Mouse (Mus musculus) neural tube, embryonic 10.5 days (tissue): Measurements from ENCODE around the gene Mpzl3.

Source experiments
- DNase-seq: peaks from one replicate; pipeline ENCODE4 v3.0.0-alpha.2; 2017; ENCODE audit warnings: low spot score; ENCODE audit errors: extremely low spot score

Gene Mpzl3

GRCm38 (mm10) chr9:45097877-45098276, 42.9 kb downstream of the Mpzl3 start:
- DNase-seq, result no peak

- DNase-seq, result no peak
Observed at GRCm38 (mm10) chr9:45098426-45098825, 43.4 kb downstream of the Mpzl3 start.

GRCm38 (mm10) chr9:45102528-45102927, 47.5 kb downstream of the Mpzl3 start:
- DNase-seq, result no peak

GRCm38 (mm10) chr9:45103211-45103979, 48.4 kb downstream of the Mpzl3 start:
- no peak for DNase-seq

GRCm38 (mm10) chr9:45105596-45106374, 50.8 kb downstream of the Mpzl3 start:
- DNase-seq, result no peak

GRCm38 (mm10) chr9:45115706-45116105, 60.7 kb downstream of the Mpzl3 start:
- DNase-seq, result peak; percentile 62

GRCm38 (mm10) chr9:45116819-45117218, 61.8 kb downstream of the Mpzl3 start:
- DNase-seq, result no peak

GRCm38 (mm10) chr9:45117741-45118431, 62.9 kb downstream of the Mpzl3 start, which contains the start of gene Scn2b:
Scn2b (plus strand) TSS chr9:45117782.
- DNase-seq, result peak; percentile 66

- DNase-seq, result no peak
Observed at GRCm38 (mm10) chr9:45118552-45118951, 63.6 kb downstream of the Mpzl3 start.

- DNase-seq, result no peak
Observed at GRCm38 (mm10) chr9:45119316-45119953, 64.4 kb downstream of the Mpzl3 start.

- DNase-seq, result no peak
Observed at GRCm38 (mm10) chr9:45119954-45120530, 65.1 kb downstream of the Mpzl3 start.

GRCm38 (mm10) chr9:45120567-45120966, 65.6 kb downstream of the Mpzl3 start:
- DNase-seq, result no peak

- DNase-seq, result no peak
Observed at GRCm38 (mm10) chr9:45121001-45121400, 66.0 kb downstream of the Mpzl3 start.

- peak; percentile 78 for DNase-seq
Observed at GRCm38 (mm10) chr9:45121769-45122168, 66.8 kb downstream of the Mpzl3 start.

- DNase-seq, result no peak
Observed at GRCm38 (mm10) chr9:45122209-45122761, 67.3 kb downstream of the Mpzl3 start.

- no peak for DNase-seq
Observed at GRCm38 (mm10) chr9:45125211-45125610, 70.2 kb downstream of the Mpzl3 start.

GRCm38 (mm10) chr9:45126941-45127340, 72.0 kb downstream of the Mpzl3 start:
- DNase-seq, result no peak
